Mouse (Mus musculus): Measurements from ENCODE around the gene Rest. TPM values are rescaled to one million over a fixed set of nuclear protein-coding genes. Genes with fewer than 3 reads are reported as not detected.
A peak's percentile ranks its signal among the peaks of the same experiment; 100 is the strongest.

Rest gene
- polyA plus RNA-seq, 1 experiment from 2014 or later: 25.3 TPM

- Histone ChIP-seq H3K9me3 (ENCODE audit: control insufficient read depth, low read length) (no peaks in the 10 kb centered on the region), H3K36me3 (ENCODE audit: control insufficient read depth, insufficient read depth, low read length) (no peaks in the 10 kb centered on the region), H3K4me1 (replicated peaks; ENCODE audit: control insufficient read depth, insufficient read depth, low read length) (peaks cover 2% of the 10 kb centered on the region; the same call in 1 of the 2 replicates), H3K4me2 (ENCODE audit: low read depth, low read length, severe bottlenecking) (no peak overlapping the region), H3K27ac (ENCODE audit: low read depth, low read length) (no peak overlapping the region), H3K4me3 (ENCODE audit: low read depth, low read length) (no peak overlapping the region), H3K9ac (ENCODE audit: low read length) (no peak overlapping the region), H3K27me3 (ENCODE audit: control insufficient read depth, insufficient read depth, low read length) (no peaks in the 10 kb centered on the region)
- ATAC-seq (replicated peaks; ENCODE audit: low FRiP score): no peak
- no peak for DNase-seq (ENCODE audit: low spot score)
- WGBS: 80% methylated on average over 3 of the region's 3 CpGs
Measured at GRCm38 (mm10) chr5:77257603-77258002, 7.7 kb upstream of the Rest start.

GRCm38 (mm10) chr5:77259315-77259714 lies 6.0 kb upstream of the Rest start:
- DNase-seq (ENCODE audit: low spot score) (no peak), ATAC-seq (replicated peaks; ENCODE audit: low FRiP score) (no peak)
- peaks cover 2% of the 10 kb centered on the region; the same call in 1 of the 2 replicates for H3K4me1 ChIP-seq (replicated peaks; ENCODE audit: control insufficient read depth, insufficient read depth, low read length)
- no peak overlapping the region for H3K4me2 ChIP-seq (ENCODE audit: low read depth, low read length, severe bottlenecking)
- no peaks in the 10 kb centered on the region for H3K27me3 ChIP-seq (ENCODE audit: control insufficient read depth, insufficient read depth, low read length)
- H3K4me3 ChIP-seq (ENCODE audit: low read depth, low read length): no peak overlapping the region
- H3K9ac ChIP-seq (ENCODE audit: low read length): no peak overlapping the region
- H3K9me3 ChIP-seq (ENCODE audit: control insufficient read depth, low read length): no peaks in the 10 kb centered on the region
- no peaks in the 10 kb centered on the region for H3K36me3 ChIP-seq (ENCODE audit: control insufficient read depth, insufficient read depth, low read length)
- no peak overlapping the region for H3K27ac ChIP-seq (ENCODE audit: low read depth, low read length)

- no peak overlapping the region for H3K9ac ChIP-seq (ENCODE audit: low read length)
- 55% methylated on average over 6 of the region's 6 CpGs for WGBS
- no peak for ATAC-seq (replicated peaks; ENCODE audit: low FRiP score)
- peaks cover 2% of the 10 kb centered on the region; the same call in 1 of the 2 replicates for H3K4me1 ChIP-seq (replicated peaks; ENCODE audit: control insufficient read depth, insufficient read depth, low read length)
- H3K27ac ChIP-seq (ENCODE audit: low read depth, low read length): no peak overlapping the region
- H3K36me3 ChIP-seq (ENCODE audit: control insufficient read depth, insufficient read depth, low read length): no peaks in the 10 kb centered on the region
- no peaks in the 10 kb centered on the region for H3K27me3 ChIP-seq (ENCODE audit: control insufficient read depth, insufficient read depth, low read length)
- no peak overlapping the region for H3K4me3 ChIP-seq (ENCODE audit: low read depth, low read length)
- H3K4me2 ChIP-seq (ENCODE audit: low read depth, low read length, severe bottlenecking): no peak overlapping the region
- H3K9me3 ChIP-seq (ENCODE audit: control insufficient read depth, low read length): no peaks in the 10 kb centered on the region
- no peak for DNase-seq (ENCODE audit: low spot score)
Measured at GRCm38 (mm10) chr5:77260141-77260540, 5.2 kb upstream of the Rest start.

- Histone ChIP-seq H3K36me3 (ENCODE audit: control insufficient read depth, insufficient read depth, low read length) (no peaks in the 10 kb centered on the region), H3K4me1 (replicated peaks; ENCODE audit: control insufficient read depth, insufficient read depth, low read length) (peaks cover 2% of the 10 kb centered on the region; the same call in 1 of the 2 replicates), H3K27ac (ENCODE audit: low read depth, low read length) (no peak overlapping the region), H3K9ac (ENCODE audit: low read length) (no peak overlapping the region), H3K4me3 (ENCODE audit: low read depth, low read length) (no peak overlapping the region), H3K27me3 (ENCODE audit: control insufficient read depth, insufficient read depth, low read length) (no peaks in the 10 kb centered on the region), H3K4me2 (ENCODE audit: low read depth, low read length, severe bottlenecking) (no peak overlapping the region), H3K9me3 (ENCODE audit: control insufficient read depth, low read length) (no peaks in the 10 kb centered on the region)
- DNase-seq (ENCODE audit: low spot score): no peak
- ATAC-seq (replicated peaks; ENCODE audit: low FRiP score): no peak
- 91% methylated on average over 4 of the region's 4 CpGs for WGBS
Measured at GRCm38 (mm10) chr5:77261137-77261536, 4.2 kb upstream of the Rest start.

GRCm38 (mm10) chr5:77262105-77262504 lies 3.2 kb upstream of the Rest start:
- peaks cover 2% of the 10 kb centered on the region; the same call in 1 of the 2 replicates for H3K4me1 ChIP-seq (replicated peaks; ENCODE audit: control insufficient read depth, insufficient read depth, low read length)
- no peak overlapping the region for H3K4me3 ChIP-seq (ENCODE audit: low read depth, low read length)
- no peak overlapping the region for H3K27ac ChIP-seq (ENCODE audit: low read depth, low read length)
- DNase-seq (ENCODE audit: low spot score): no peak
- no peak overlapping the region for H3K4me2 ChIP-seq (ENCODE audit: low read depth, low read length, severe bottlenecking)
- no peak overlapping the region for H3K9ac ChIP-seq (ENCODE audit: low read length)
- H3K27me3 ChIP-seq (ENCODE audit: control insufficient read depth, insufficient read depth, low read length): no peaks in the 10 kb centered on the region
- no peak for ATAC-seq (replicated peaks; ENCODE audit: low FRiP score)
- no peaks in the 10 kb centered on the region for H3K9me3 ChIP-seq (ENCODE audit: control insufficient read depth, low read length)
- 24% methylated on average over 5 of the region's 5 CpGs for WGBS
- no peaks in the 10 kb centered on the region for H3K36me3 ChIP-seq (ENCODE audit: control insufficient read depth, insufficient read depth, low read length)

- H3K4me2 ChIP-seq (ENCODE audit: low read depth, low read length, severe bottlenecking): peak overlapping the region; percentile 67
- peak overlapping the region; percentile 91 for H3K27ac ChIP-seq (ENCODE audit: low read depth, low read length)
- peaks cover 2% of the 10 kb centered on the region; the same call in 1 of the 2 replicates for H3K4me1 ChIP-seq (replicated peaks; ENCODE audit: control insufficient read depth, insufficient read depth, low read length)
- peak overlapping the region; percentile 95 for H3K9ac ChIP-seq (ENCODE audit: low read length)
- WGBS: 1% methylated on average over 46 of the region's 53 CpGs
- peak overlapping the region; percentile 99 for H3K4me3 ChIP-seq (ENCODE audit: low read depth, low read length)
- H3K27me3 ChIP-seq (ENCODE audit: control insufficient read depth, insufficient read depth, low read length): no peaks in the 10 kb centered on the region
- no peaks in the 10 kb centered on the region for H3K9me3 ChIP-seq (ENCODE audit: control insufficient read depth, low read length)
- DNase-seq (ENCODE audit: low spot score) (peak; percentile 90), ATAC-seq (replicated peaks; ENCODE audit: low FRiP score) (peak; percentile 87)
- H3K36me3 ChIP-seq (ENCODE audit: control insufficient read depth, insufficient read depth, low read length): peaks cover 11% of the 10 kb centered on the region; the same call in 1 of the 2 replicates
Measured at GRCm38 (mm10) chr5:77265671-77266065, 377 bp downstream of the Rest start.

GRCm38 (mm10) chr5:77266066-77266885 lies 985 bp downstream of the Rest start:
- peaks cover 2% of the 10 kb centered on the region; the same call in 1 of the 2 replicates for H3K4me1 ChIP-seq (replicated peaks; ENCODE audit: control insufficient read depth, insufficient read depth, low read length)
- ATAC-seq (replicated peaks; ENCODE audit: low FRiP score) (peak; percentile 64), DNase-seq (ENCODE audit: low spot score) (peak; percentile 81)
- peak overlapping the region; percentile 95 for H3K9ac ChIP-seq (ENCODE audit: low read length)
- peak overlapping the region; percentile 99 for H3K4me3 ChIP-seq (ENCODE audit: low read depth, low read length)
- peaks cover 11% of the 10 kb centered on the region; the same call in 1 of the 2 replicates for H3K36me3 ChIP-seq (ENCODE audit: control insufficient read depth, insufficient read depth, low read length)
- peak overlapping the region; percentile 67 for H3K4me2 ChIP-seq (ENCODE audit: low read depth, low read length, severe bottlenecking)
- no peaks in the 10 kb centered on the region for H3K27me3 ChIP-seq (ENCODE audit: control insufficient read depth, insufficient read depth, low read length)
- no peaks in the 10 kb centered on the region for H3K9me3 ChIP-seq (ENCODE audit: control insufficient read depth, low read length)
- H3K27ac ChIP-seq (ENCODE audit: low read depth, low read length): peak overlapping the region; percentile 91
- under 1% methylated on average over 75 of the region's 87 CpGs for WGBS

- ATAC-seq (replicated peaks; ENCODE audit: low FRiP score): no peak
- 3% methylated on average over 11 of the region's 11 CpGs for WGBS
- Histone ChIP-seq H3K27me3 (ENCODE audit: control insufficient read depth, insufficient read depth, low read length) (no peaks in the 10 kb centered on the region), H3K4me1 (replicated peaks; ENCODE audit: control insufficient read depth, insufficient read depth, low read length) (no peaks in the 10 kb centered on the region; the same call in 1 of the 2 replicates), H3K9ac (ENCODE audit: low read length) (peak overlapping the region; percentile 95), H3K4me3 (ENCODE audit: low read depth, low read length) (peak overlapping the region; percentile 99), H3K4me2 (ENCODE audit: low read depth, low read length, severe bottlenecking) (peak overlapping the region; percentile 67), H3K9me3 (ENCODE audit: control insufficient read depth, low read length) (no peaks in the 10 kb centered on the region), H3K36me3 (ENCODE audit: control insufficient read depth, insufficient read depth, low read length) (peaks cover 11% of the 10 kb centered on the region; the same call in 1 of the 2 replicates), H3K27ac (ENCODE audit: low read depth, low read length) (peak overlapping the region; percentile 91)
- DNase-seq (ENCODE audit: low spot score): no peak
Measured at GRCm38 (mm10) chr5:77266886-77267401, 1.7 kb downstream of the Rest start.

Data from forebrain, embryonic 11.5 days (tissue).